Mouse (Mus musculus) liver, adult 2 months (tissue): ENCODE data around the gene Prkcd. TPM values are rescaled to one million over a fixed set of nuclear protein-coding genes. Genes with fewer than 3 reads are reported as not detected.

Source experiments
- DNase-seq: peaks from one replicate; pipeline ENCODE4 v3.0.0-alpha.2; 2011; ENCODE audit warnings: low read depth, low spot score; ENCODE audit errors: extremely low read depth
- H3K27ac ChIP-seq: fragments of 200-500 bp; replicated peaks from 2 replicates; pipeline ENCODE4 v1.5.1; 2012; ENCODE audit warnings: low read depth, mild to moderate bottlenecking, control low read depth, inconsistent platforms, low read length; ENCODE audit not compliant: insufficient read depth
- H3K27me3 ChIP-seq: fragments of 200-500 bp; 2 replicates; pipeline ENCODE4 v1.6.1; 2012; ENCODE audit warnings: mild to moderate bottlenecking, moderate library complexity, low read length, inconsistent platforms; ENCODE audit not compliant: control insufficient read depth, insufficient read depth
- H3K36me3 ChIP-seq: fragments of 200-500 bp; 2 replicates; pipeline ENCODE4 v1.6.1; 2012; ENCODE audit warnings: low read length, inconsistent platforms; ENCODE audit not compliant: control insufficient read depth, insufficient read depth
- H3K4me1 ChIP-seq: fragments of 200-500 bp; 2 replicates; pipeline ENCODE4 v1.6.1; 2011; ENCODE audit warnings: low read length; ENCODE audit not compliant: control insufficient read depth, insufficient read depth
- H3K4me3 ChIP-seq: fragments of 200-500 bp; 2 replicates; pipeline ENCODE4 v1.5.1; 2011; ENCODE audit warnings: low read depth, mild to moderate bottlenecking, control low read depth, low read length, moderate library complexity; ENCODE audit not compliant: insufficient read depth
- H3K79me2 ChIP-seq: fragments of 200-500 bp; 2 replicates; pipeline ENCODE4 v1.6.1; 2012; ENCODE audit warnings: inconsistent platforms, mild to moderate bottlenecking, low read length, moderate library complexity; ENCODE audit not compliant: control insufficient read depth, insufficient read depth
- H3K9ac ChIP-seq: fragments of 200-500 bp; 2 replicates; pipeline ENCODE4 v1.6.1; 2012; ENCODE audit warnings: low read depth, mild to moderate bottlenecking, control low read depth, inconsistent platforms, low read length
- CTCF ChIP-seq: fragments of 200-500 bp; IDR thresholded peaks from 2 replicates; pipeline ENCODE4 v1.5.1; 2011; ENCODE audit warnings: low read depth, low read length, control low read depth
- POLR2A ChIP-seq: fragments of 200-500 bp; IDR thresholded peaks from 2 replicates; pipeline ENCODE4 v1.6.1; 2011; ENCODE audit warnings: low read length, control low read depth; ENCODE audit not compliant: insufficient read depth; ENCODE audit errors: extremely low read depth
- WGBS: fragments of 180-500 bp; shearing (Covaris S2); methylation state at CpG from one replicate; pipeline ENCODE4 v1.1.7; 2018; 5-methylcytosine and 5-hydroxymethylcytosine counted together
- polyA plus RNA-seq: library from polyadenylated mRNA; depleted of rRNA; stranded (reverse); fragments of >200 nt; gene quantifications from 2 replicates; pipeline ENCODE4 v1.2.3, GENCODE M21; 2012
- total RNA-seq: library from RNA; depleted of rRNA; stranded (reverse); fragments of >200 nt; gene quantifications from 2 replicates; pipeline ENCODE4 v1.2.3, GENCODE M21; 2014

Prkcd gene
- total and polyA plus RNA-seq, 2 experiments = 7.7 to 14.9 TPM

- Histone ChIP-seq H3K4me3 (no peak overlapping the region), H3K27ac (no peak overlapping the region), H3K27me3 (no peaks in the 10 kb centered on the region), H3K9ac (no peak overlapping the region), H3K36me3 (no peaks in the 10 kb centered on the region), H3K79me2 (no peaks in the 10 kb centered on the region), H3K4me1 (no peaks in the 10 kb centered on the region)
- no peak for TF ChIP-seq CTCF
- TF ChIP-seq POLR2A = no peak
- DNase-seq = no peak
- WGBS = 88% methylated on average over 7 of the region's 7 CpGs
These were observed 7.7 kb upstream of the Prkcd start for GRCm38 (mm10) chr14:30633708-30634107.

- H3K27me3 ChIP-seq = no peaks in the 10 kb centered on the region
- H3K36me3 ChIP-seq = no peaks in the 10 kb centered on the region
- no peak for DNase-seq
- H3K9ac ChIP-seq = no peak overlapping the region
- H3K4me1 ChIP-seq = no peaks in the 10 kb centered on the region
- 92% methylated on average over 2 of the region's 2 CpGs for WGBS
- TF ChIP-seq CTCF = no peak
- no peak for TF ChIP-seq POLR2A
- H3K4me3 ChIP-seq = no peak overlapping the region
- no peaks in the 10 kb centered on the region for H3K79me2 ChIP-seq
- no peak overlapping the region for H3K27ac ChIP-seq
These were observed 5.8 kb upstream of the Prkcd start for GRCm38 (mm10) chr14:30631834-30632233.

DNA sequence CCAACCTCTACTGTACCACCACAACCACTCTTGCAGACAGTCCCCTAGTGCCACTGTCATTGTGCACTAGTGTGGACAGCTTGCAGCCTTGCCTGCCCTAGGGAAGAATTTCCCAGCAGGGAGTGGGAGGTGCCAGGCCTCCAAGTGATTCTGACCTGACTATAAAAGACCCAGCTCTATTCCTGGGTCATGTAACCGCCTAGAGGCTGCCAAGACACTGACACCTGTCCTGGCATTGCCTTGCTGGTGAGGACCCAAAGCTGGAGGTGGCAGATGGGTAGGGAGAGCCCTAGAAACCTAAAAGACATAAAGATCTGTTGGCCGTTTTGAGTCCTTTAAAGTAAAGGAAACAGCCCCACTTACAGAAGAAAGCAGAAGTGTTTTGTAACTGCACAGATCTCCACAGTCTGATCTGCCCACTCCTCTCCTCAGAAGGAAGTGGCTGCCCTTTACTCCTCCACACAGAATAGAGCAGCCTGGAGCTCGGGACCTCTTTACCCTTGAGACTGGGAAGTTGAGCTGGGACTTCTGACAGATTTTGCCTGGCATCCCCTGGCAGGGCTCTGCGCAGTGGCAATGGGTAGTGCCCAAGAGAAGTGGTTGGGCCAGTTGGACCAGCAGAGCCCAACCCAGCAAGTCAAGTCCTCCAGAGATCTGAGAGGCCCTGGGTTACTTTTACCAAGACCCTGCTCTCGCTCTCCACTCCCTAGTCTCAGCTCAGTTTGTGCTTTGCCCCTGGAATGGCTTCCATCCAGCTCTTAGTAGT lies 5.0 kb upstream of the Prkcd start:
- Histone ChIP-seq H3K79me2 (no peaks in the 10 kb centered on the region), H3K36me3 (no peaks in the 10 kb centered on the region), H3K9ac (no peak overlapping the region), H3K4me1 (no peaks in the 10 kb centered on the region; the same call in 1 of the 2 replicates), H3K27me3 (no peaks in the 10 kb centered on the region), H3K27ac (no peak overlapping the region), H3K4me3 (no peak overlapping the region)
- WGBS = 85% methylated on average over 5 of the region's 5 CpGs
- no peak for TF ChIP-seq POLR2A
- no peak for TF ChIP-seq CTCF
- DNase-seq = no peak

GRCm38 (mm10) chr14:30629839-30630238 lies 3.8 kb upstream of the Prkcd start:
- no peak for TF ChIP-seq POLR2A
- no peak for TF ChIP-seq CTCF
- Histone ChIP-seq H3K27me3 (no peaks in the 10 kb centered on the region), H3K9ac (no peak overlapping the region), H3K4me3 (no peak overlapping the region), H3K36me3 (no peaks in the 10 kb centered on the region), H3K27ac (no peak overlapping the region), H3K4me1 (no peaks in the 10 kb centered on the region; the same call in 1 of the 2 replicates), H3K79me2 (no peaks in the 10 kb centered on the region)
- WGBS = 62% methylated on average over 4 of the region's 4 CpGs
- DNase-seq = no peak

DNA sequence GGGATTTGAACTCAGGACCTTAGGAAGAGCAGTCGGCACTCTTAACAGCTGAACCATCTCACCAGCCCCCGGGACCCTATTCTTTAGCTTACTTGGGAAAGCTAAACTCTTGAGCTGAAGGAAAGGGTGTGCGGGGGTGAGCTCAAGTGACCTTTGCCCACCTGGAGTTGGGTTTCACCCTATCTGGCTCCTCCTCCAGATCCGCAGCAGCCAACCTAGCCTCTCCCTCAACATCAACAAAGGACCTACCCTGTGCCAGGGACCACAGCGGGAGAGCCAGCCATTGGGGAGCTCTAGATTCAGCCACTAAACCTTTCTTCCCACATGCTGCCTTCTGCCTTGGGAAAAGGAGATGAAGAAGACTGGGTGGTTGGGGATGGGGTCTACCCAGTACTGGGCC lies 2.2 kb upstream of the Prkcd start:
- H3K79me2 ChIP-seq = no peaks in the 10 kb centered on the region
- no peak for TF ChIP-seq POLR2A
- TF ChIP-seq CTCF = no peak
- H3K27me3 ChIP-seq = no peaks in the 10 kb centered on the region
- no peak overlapping the region for H3K27ac ChIP-seq
- no peaks in the 10 kb centered on the region for H3K36me3 ChIP-seq
- no peak overlapping the region for H3K4me3 ChIP-seq
- H3K9ac ChIP-seq = no peak overlapping the region
- no peaks in the 10 kb centered on the region; the same call in 1 of the 2 replicates for H3K4me1 ChIP-seq
- no peak for DNase-seq
- 62% methylated on average over 5 of the region's 5 CpGs for WGBS
